Mouse (Mus musculus): Measurements from ENCODE around the gene Xpa.
"Not testable (repeated sequence)": the region's sequence is repeated elsewhere in the genome, so short reads cannot be mapped to it uniquely, and the experiment has no call there.

DNA sequence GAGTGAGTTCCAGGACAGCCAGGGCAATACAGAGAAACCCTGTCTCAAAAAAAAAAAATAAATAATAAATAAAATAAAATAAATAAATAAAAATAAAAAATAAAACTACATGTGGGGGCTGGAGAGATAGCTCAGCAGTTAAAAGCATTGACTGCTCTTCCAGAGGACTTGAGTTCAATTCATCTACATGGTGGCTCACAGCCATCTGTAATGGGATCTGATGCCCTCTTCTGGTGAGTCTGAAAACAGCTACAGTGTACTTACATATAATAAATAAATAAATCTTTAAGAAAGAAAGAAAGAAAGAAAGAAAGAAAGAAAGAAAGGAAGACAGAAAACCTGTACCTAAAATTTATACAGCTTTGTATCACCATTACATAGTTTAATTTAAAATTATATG is 4.1 kb downstream of the Xpa start:
- TF ChIP-seq TAL1, GATA1 (IDR thresholded peaks at IDR 0.05; ENCODE audit: low read length): not testable (repeated sequence)
